22 mouse cellular contexts compared by ENCODE assay signal in the genomic region with DNA sequence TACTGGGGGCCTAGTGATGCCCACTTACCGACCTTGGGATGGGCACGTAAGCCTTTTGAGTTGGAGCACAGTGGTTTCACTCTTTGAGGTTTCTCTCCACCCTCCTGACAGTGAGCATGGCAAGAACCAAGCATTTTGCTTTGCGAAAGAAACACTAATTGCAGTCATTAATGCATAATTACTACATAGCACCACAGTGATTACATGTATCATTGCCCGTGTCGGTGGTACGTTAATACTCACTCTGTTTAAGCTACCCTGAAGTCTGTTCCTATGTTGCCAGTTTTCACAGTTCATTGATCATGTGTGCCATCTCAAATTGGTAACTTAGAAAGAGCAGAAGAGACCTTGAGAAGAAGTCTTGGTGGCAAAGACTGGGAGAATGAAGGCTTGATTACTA.
DNase-seq lines count a peak whose midpoint lies in the region; ATAC-seq and TF ChIP-seq lines count a peak whose summit lies in the region.
"Had no signal": no experiment of that assay in that cellular context is flagged by ENCODE, and none has a peak within 500 bp of the region (broad histone marks: within the 10 kb centered on the region; RNA-seq: fewer than 3 reads in every experiment).

No protein-coding gene starts in this region.

- H3K4me3 ChIP-seq in forebrain, embryonic 14.5 days (ENCODE audit: low read depth, low read length): no peak overlapping the region
- H3K4me3 ChIP-seq in forebrain, embryonic 12.5 days (replicated peaks): no peak overlapping the region
- no peak overlapping the region for H3K4me3 ChIP-seq in forebrain, postnatal 0 days (ENCODE audit: low read depth, low read length)
- H3K4me3 ChIP-seq in forebrain, embryonic 11.5 days (ENCODE audit: low read depth, low read length): no peak overlapping the region
- no peak overlapping the region for H3K4me3 ChIP-seq in heart, postnatal 0 days (ENCODE audit: low read depth, low read length)
- H3K4me3 ChIP-seq in heart, embryonic 11.5 days (ENCODE audit: low read depth, low read length): no peak overlapping the region
- H3K4me3 ChIP-seq: embryonic facial prominence, embryonic 12.5 days; embryonic facial prominence, embryonic 15.5 days; heart, embryonic 12.5 days; heart, embryonic 15.5 days had no signal

- H3K4me2 ChIP-seq in forebrain, embryonic 14.5 days (ENCODE audit: low read length): no peak overlapping the region
- H3K4me2 ChIP-seq in forebrain, embryonic 12.5 days: no peak overlapping the region
- H3K4me2 ChIP-seq in forebrain, postnatal 0 days (ENCODE audit: low read depth): no peak overlapping the region
- no peak overlapping the region for H3K4me2 ChIP-seq in forebrain, embryonic 11.5 days (ENCODE audit: low read depth, low read length, severe bottlenecking)
- no peak overlapping the region for H3K4me2 ChIP-seq in heart, postnatal 0 days (ENCODE audit: low read depth, low read length)
- H3K4me2 ChIP-seq in heart, embryonic 11.5 days: no peak overlapping the region
- H3K4me2 ChIP-seq: embryonic facial prominence, embryonic 12.5 days; embryonic facial prominence, embryonic 15.5 days; heart, embryonic 12.5 days; heart, embryonic 15.5 days; hindbrain, embryonic 14.5 days had no signal

- no peak for TF ChIP-seq EP300 in heart, postnatal 0 days (IDR thresholded peaks at IDR 0.05; ENCODE audit: low read depth)

- H3K4me1 ChIP-seq in forebrain, embryonic 14.5 days (ENCODE audit: control insufficient read depth, insufficient read depth, low read length): no peaks in the 10 kb centered on the region
- peaks cover 4% of the 10 kb centered on the region; the same call in 1 of the 2 replicates for H3K4me1 ChIP-seq in forebrain, embryonic 12.5 days
- no peaks in the 10 kb centered on the region for H3K4me1 ChIP-seq in forebrain, postnatal 0 days (ENCODE audit: insufficient read depth)
- H3K4me1 ChIP-seq in forebrain, embryonic 11.5 days (replicated peaks; ENCODE audit: control insufficient read depth, insufficient read depth, low read length): no peaks in the 10 kb centered on the region
- no peaks in the 10 kb centered on the region for H3K4me1 ChIP-seq in heart, postnatal 0 days (ENCODE audit: control insufficient read depth, insufficient read depth)
- no peaks in the 10 kb centered on the region for H3K4me1 ChIP-seq in heart, embryonic 11.5 days (ENCODE audit: control insufficient read depth, insufficient read depth, low read length)
- H3K4me1 ChIP-seq: heart, embryonic 12.5 days; heart, embryonic 15.5 days had no signal

- no peak for ATAC-seq in forebrain, embryonic 14.5 days
- no peak for ATAC-seq in forebrain, embryonic 12.5 days (ENCODE audit: low FRiP score)
- ATAC-seq in forebrain, postnatal 0 days: peak; percentile 56
- ATAC-seq in forebrain, embryonic 11.5 days (replicated peaks; ENCODE audit: low FRiP score): no peak
- no peak for ATAC-seq in heart, postnatal 0 days (ENCODE audit: insufficient read depth, low read depth)
- no peak for ATAC-seq in heart, embryonic 11.5 days (replicated peaks; ENCODE audit: insufficient number of reproducible peaks, low FRiP score, low TSS enrichment)
- ATAC-seq: activated CD4-positive, CD25-positive, alpha-beta regulatory T cell, adult 4 months; hindbrain, postnatal 0 days; inflammation-experienced regulatory T-cells, adult 6 months; intestine, embryonic 16.5 days had no signal

- H3K36me3 ChIP-seq in forebrain, embryonic 14.5 days (ENCODE audit: control insufficient read depth, insufficient read depth, low read length): no peaks in the 10 kb centered on the region
- H3K36me3 ChIP-seq in forebrain, embryonic 12.5 days (replicated peaks): no peaks in the 10 kb centered on the region
- no peaks in the 10 kb centered on the region for H3K36me3 ChIP-seq in forebrain, postnatal 0 days (ENCODE audit: insufficient read depth)
- H3K36me3 ChIP-seq in forebrain, embryonic 11.5 days (ENCODE audit: control insufficient read depth, insufficient read depth, low read length): no peaks in the 10 kb centered on the region
- H3K36me3 ChIP-seq in heart, postnatal 0 days (replicated peaks; ENCODE audit: control insufficient read depth, insufficient read depth, low read length): no peaks in the 10 kb centered on the region
- H3K36me3 ChIP-seq in heart, embryonic 11.5 days (ENCODE audit: control insufficient read depth, insufficient read depth, low read length): no peaks in the 10 kb centered on the region
- H3K36me3 ChIP-seq: embryonic facial prominence, embryonic 12.5 days; embryonic facial prominence, embryonic 15.5 days; heart, embryonic 12.5 days; heart, embryonic 15.5 days had no signal

- H3K9ac ChIP-seq in forebrain, embryonic 14.5 days (ENCODE audit: low read length): no peak overlapping the region
- H3K9ac ChIP-seq in forebrain, embryonic 12.5 days: no peak overlapping the region
- H3K9ac ChIP-seq in forebrain, postnatal 0 days: no peak overlapping the region
- H3K9ac ChIP-seq in forebrain, embryonic 11.5 days (ENCODE audit: low read length): no peak overlapping the region
- no peak overlapping the region for H3K9ac ChIP-seq in heart, postnatal 0 days (replicated peaks; ENCODE audit: low read depth, low read length)
- no peak overlapping the region for H3K9ac ChIP-seq in heart, embryonic 11.5 days (ENCODE audit: low read depth, low read length)
- H3K9ac ChIP-seq: embryonic facial prominence, embryonic 12.5 days; embryonic facial prominence, embryonic 15.5 days; heart, embryonic 12.5 days; heart, embryonic 15.5 days; hindbrain, embryonic 14.5 days had no signal

- no peak for TF ChIP-seq CTCF in forebrain, postnatal 0 days (IDR thresholded peaks at IDR 0.05; ENCODE audit: low read depth)
- TF ChIP-seq CTCF in heart, postnatal 0 days (IDR thresholded peaks at IDR 0.05; ENCODE audit: low read depth): no peak

- DNase-seq in forebrain, embryonic 14.5 days (ENCODE audit: low spot score): peak; percentile 30
- DNase-seq in forebrain, postnatal 0 days: no peak
- no peak for DNase-seq in forebrain, embryonic 11.5 days (ENCODE audit: low spot score)
- no peak for DNase-seq in heart, postnatal 0 days (ENCODE audit: low spot score)
- no peak for DNase-seq in left cerebral cortex, adult 8-10 months (ENCODE audit: low spot score in 2 of 2)
- DNase-seq: adrenal gland, adult 8-10 months; adrenal gland, postnatal 25 days; cerebellum, adult 11 months; gastrocnemius, postnatal 10 days; gastrocnemius, postnatal 36 days; kidney, adult 18-20 months had no signal

- no peak overlapping the region for H3K27ac ChIP-seq in forebrain, embryonic 14.5 days (ENCODE audit: low read depth, low read length)
- no peak overlapping the region for H3K27ac ChIP-seq in forebrain, embryonic 12.5 days
- no peak overlapping the region for H3K27ac ChIP-seq in forebrain, postnatal 0 days (ENCODE audit: low read depth, low read length)
- no peak overlapping the region for H3K27ac ChIP-seq in forebrain, embryonic 11.5 days (ENCODE audit: low read depth, low read length)
- 0 out of 2 replicates have a peak overlapping the region, but pooled peaks have one; percentile 15 for H3K27ac ChIP-seq in heart, postnatal 0 days (ENCODE audit: low read depth)
- H3K27ac ChIP-seq in heart, embryonic 11.5 days (ENCODE audit: low read depth, low read length): no peak overlapping the region
- H3K27ac ChIP-seq: embryonic facial prominence, embryonic 12.5 days; embryonic facial prominence, embryonic 15.5 days; heart, embryonic 15.5 days; hindbrain, embryonic 14.5 days; hindbrain, postnatal 0 days had no signal

- no peaks in the 10 kb centered on the region for H3K27me3 ChIP-seq in forebrain, embryonic 14.5 days (replicated peaks; ENCODE audit: control insufficient read depth, insufficient read depth, low read length)
- H3K27me3 ChIP-seq in forebrain, embryonic 12.5 days: no peaks in the 10 kb centered on the region
- no peaks in the 10 kb centered on the region for H3K27me3 ChIP-seq in forebrain, postnatal 0 days (ENCODE audit: insufficient read depth, low read length)
- H3K27me3 ChIP-seq in forebrain, embryonic 11.5 days (ENCODE audit: control insufficient read depth, insufficient read depth, low read length): no peaks in the 10 kb centered on the region
- no peaks in the 10 kb centered on the region for H3K27me3 ChIP-seq in heart, postnatal 0 days (ENCODE audit: control insufficient read depth, insufficient read depth, low read length)
- no peaks in the 10 kb centered on the region for H3K27me3 ChIP-seq in heart, embryonic 11.5 days (ENCODE audit: control insufficient read depth, insufficient read depth, low read length)
- H3K27me3 ChIP-seq: embryonic facial prominence, embryonic 12.5 days; embryonic facial prominence, embryonic 15.5 days; heart, embryonic 12.5 days; heart, embryonic 15.5 days had no signal

- H3K9me3 ChIP-seq in forebrain, embryonic 14.5 days (replicated peaks; ENCODE audit: control insufficient read depth, low read length): no peaks in the 10 kb centered on the region
- no peaks in the 10 kb centered on the region for H3K9me3 ChIP-seq in forebrain, embryonic 12.5 days
- no peaks in the 10 kb centered on the region for H3K9me3 ChIP-seq in forebrain, postnatal 0 days (ENCODE audit: low read length)
- H3K9me3 ChIP-seq in forebrain, embryonic 11.5 days (ENCODE audit: control insufficient read depth, low read length): no peaks in the 10 kb centered on the region
- H3K9me3 ChIP-seq in heart, postnatal 0 days (replicated peaks; ENCODE audit: control insufficient read depth, low read length): no peaks in the 10 kb centered on the region
- H3K9me3 ChIP-seq in heart, embryonic 11.5 days (replicated peaks; ENCODE audit: control insufficient read depth, low read length): no peaks in the 10 kb centered on the region
- H3K9me3 ChIP-seq: embryonic facial prominence, embryonic 12.5 days; embryonic facial prominence, embryonic 15.5 days; heart, embryonic 12.5 days; heart, embryonic 15.5 days had no signal

- 66% methylated on average over 6 of the region's 6 CpGs for WGBS in forebrain, embryonic 14.5 days
- WGBS in forebrain, embryonic 12.5 days: 79% methylated on average over 6 of the region's 6 CpGs
- 60% methylated on average over 6 of the region's 6 CpGs for WGBS in forebrain, postnatal 0 days
- WGBS in forebrain, embryonic 11.5 days: 87% methylated on average over 6 of the region's 6 CpGs
- WGBS in heart, postnatal 0 days: 92% methylated on average over 6 of the region's 6 CpGs
- WGBS in heart, embryonic 11.5 days (ENCODE audit: insufficient replicate concordance): 89% methylated on average over 6 of the region's 6 CpGs
